Mouse (Mus musculus): ENCODE measurements at regions not wholly inside any gene's neighbourhood (a gene's known extent, or its start where the extent isn't known, plus 50 kb on each side); places are given as distances from the start of the nearest gene placed in this dataset.

GRCm38 (mm10) chr17:63699537-63699936, 163.3 kb upstream of the Fer start:
- DNase-seq (no peak), ATAC-seq (ENCODE audit: insufficient read depth) (no peak)
- no peaks in the 10 kb centered on the region for H3K4me1 ChIP-seq (ENCODE audit: insufficient read depth)
- no peak overlapping the region for H3K4me3 ChIP-seq (ENCODE audit: low read depth, low read length)
- no peak for TF ChIP-seq CTCF (IDR thresholded peaks at IDR 0.05; ENCODE audit: low read depth)
- 83% methylated on average over 6 of the region's 6 CpGs for WGBS
- H3K27me3 ChIP-seq (ENCODE audit: insufficient read depth, low read length), result no peaks in the 10 kb centered on the region
- no peak overlapping the region for H3K9ac ChIP-seq
- H3K9me3 ChIP-seq (ENCODE audit: low read depth, low read length), result no peaks in the 10 kb centered on the region
- no peaks in the 10 kb centered on the region for H3K36me3 ChIP-seq (ENCODE audit: insufficient read depth)
- H3K4me2 ChIP-seq, result no peak overlapping the region
- H3K27ac ChIP-seq (ENCODE audit: low read depth), result no peak overlapping the region

- DNase-seq (no peak), ATAC-seq (ENCODE audit: insufficient read depth) (no peak)
- TF ChIP-seq CTCF (IDR thresholded peaks at IDR 0.05; ENCODE audit: low read depth), result no peak
- Histone ChIP-seq H3K36me3 (ENCODE audit: insufficient read depth) (no peaks in the 10 kb centered on the region), H3K4me1 (ENCODE audit: insufficient read depth) (no peaks in the 10 kb centered on the region), H3K27ac (ENCODE audit: low read depth) (no peak overlapping the region), H3K4me2 (no peak overlapping the region), H3K27me3 (ENCODE audit: insufficient read depth, low read length) (no peaks in the 10 kb centered on the region), H3K9ac (no peak overlapping the region), H3K4me3 (ENCODE audit: low read depth, low read length) (no peak overlapping the region), H3K9me3 (ENCODE audit: low read depth, low read length) (no peaks in the 10 kb centered on the region)
- 83% methylated on average over 3 of the region's 3 CpGs for WGBS
These were observed 157.9 kb upstream of the Fer start for GRCm38 (mm10) chr17:63704991-63705390.

- Histone ChIP-seq H3K27me3 (ENCODE audit: insufficient read depth, low read length) (no peaks in the 10 kb centered on the region), H3K4me1 (ENCODE audit: insufficient read depth) (no peaks in the 10 kb centered on the region), H3K27ac (ENCODE audit: low read depth) (no peak overlapping the region), H3K4me3 (ENCODE audit: low read depth, low read length) (no peak overlapping the region), H3K4me2 (no peak overlapping the region), H3K9me3 (ENCODE audit: low read depth, low read length) (no peaks in the 10 kb centered on the region), H3K9ac (no peak overlapping the region), H3K36me3 (ENCODE audit: insufficient read depth) (no peaks in the 10 kb centered on the region)
- DNase-seq (no peak), ATAC-seq (ENCODE audit: insufficient read depth) (no peak)
- no peak for TF ChIP-seq CTCF (IDR thresholded peaks at IDR 0.05; ENCODE audit: low read depth)
- WGBS, result 74% methylated on average over 6 of the region's 6 CpGs
These were observed 149.9 kb upstream of the Fer start for GRCm38 (mm10) chr17:63712937-63713336.

GRCm38 (mm10) chr17:63715687-63716086, 147.2 kb upstream of the Fer start:
- WGBS, result 88% methylated on average over 9 of the region's 9 CpGs
- Histone ChIP-seq H3K9ac (no peak overlapping the region), H3K9me3 (ENCODE audit: low read depth, low read length) (no peaks in the 10 kb centered on the region), H3K27ac (ENCODE audit: low read depth) (no peak overlapping the region), H3K36me3 (ENCODE audit: insufficient read depth) (no peaks in the 10 kb centered on the region), H3K4me2 (no peak overlapping the region), H3K27me3 (ENCODE audit: insufficient read depth, low read length) (no peaks in the 10 kb centered on the region), H3K4me3 (ENCODE audit: low read depth, low read length) (no peak overlapping the region), H3K4me1 (ENCODE audit: insufficient read depth) (no peaks in the 10 kb centered on the region)
- no peak for TF ChIP-seq CTCF (IDR thresholded peaks at IDR 0.05; ENCODE audit: low read depth)
- ATAC-seq (ENCODE audit: insufficient read depth) (no peak), DNase-seq (peak; percentile 7)

- ATAC-seq (ENCODE audit: insufficient read depth), result no peak
- no peak overlapping the region for H3K27ac ChIP-seq (ENCODE audit: low read depth)
- H3K4me3 ChIP-seq (ENCODE audit: low read depth, low read length), result no peak overlapping the region
- no peak overlapping the region for H3K9ac ChIP-seq
- no peaks in the 10 kb centered on the region for H3K4me1 ChIP-seq (ENCODE audit: insufficient read depth)
- H3K27me3 ChIP-seq (ENCODE audit: insufficient read depth, low read length), result no peaks in the 10 kb centered on the region
- no peak overlapping the region for H3K4me2 ChIP-seq
- TF ChIP-seq CTCF (IDR thresholded peaks at IDR 0.05; ENCODE audit: low read depth), result no peak
- 64% methylated on average over 6 of the region's 6 CpGs for WGBS
- DNase-seq, result no peak
- no peaks in the 10 kb centered on the region for H3K36me3 ChIP-seq (ENCODE audit: insufficient read depth)
- H3K9me3 ChIP-seq (ENCODE audit: low read depth, low read length), result no peaks in the 10 kb centered on the region
These were observed 146.7 kb upstream of the Fer start for GRCm38 (mm10) chr17:63716161-63716560.

GRCm38 (mm10) chr17:63717051-63717578, 145.7 kb upstream of the Fer start:
- DNase-seq (no peak), ATAC-seq (ENCODE audit: insufficient read depth) (no peak)
- no peak overlapping the region for H3K9ac ChIP-seq
- H3K36me3 ChIP-seq (ENCODE audit: insufficient read depth), result no peaks in the 10 kb centered on the region
- H3K27ac ChIP-seq (ENCODE audit: low read depth), result no peak overlapping the region
- H3K27me3 ChIP-seq (ENCODE audit: insufficient read depth, low read length), result no peaks in the 10 kb centered on the region
- no peak for TF ChIP-seq CTCF (IDR thresholded peaks at IDR 0.05; ENCODE audit: low read depth)
- no peak overlapping the region for H3K4me2 ChIP-seq
- no peaks in the 10 kb centered on the region for H3K9me3 ChIP-seq (ENCODE audit: low read depth, low read length)
- no peaks in the 10 kb centered on the region for H3K4me1 ChIP-seq (ENCODE audit: insufficient read depth)
- 65% methylated on average over 9 of the region's 9 CpGs for WGBS
- no peak overlapping the region for H3K4me3 ChIP-seq (ENCODE audit: low read depth, low read length)

GRCm38 (mm10) chr17:63718972-63719715, 143.7 kb upstream of the Fer start:
- no peak for DNase-seq
- ATAC-seq (ENCODE audit: insufficient read depth), result no peak
- Histone ChIP-seq H3K9ac (no peak overlapping the region), H3K27me3 (ENCODE audit: insufficient read depth, low read length) (no peaks in the 10 kb centered on the region), H3K36me3 (ENCODE audit: insufficient read depth) (no peaks in the 10 kb centered on the region), H3K4me1 (ENCODE audit: insufficient read depth) (no peaks in the 10 kb centered on the region), H3K27ac (ENCODE audit: low read depth) (no peak overlapping the region), H3K4me3 (ENCODE audit: low read depth, low read length) (no peak overlapping the region), H3K9me3 (ENCODE audit: low read depth, low read length) (no peaks in the 10 kb centered on the region), H3K4me2 (no peak overlapping the region)
- no peak for TF ChIP-seq CTCF (IDR thresholded peaks at IDR 0.05; ENCODE audit: low read depth)
- 64% methylated on average over 16 of the region's 16 CpGs for WGBS
